Mouse (Mus musculus) heart, postnatal 4 days (tissue): ENCODE measurements around the gene Actl7a. TPM values are rescaled to one million over a fixed set of nuclear protein-coding genes. Genes with fewer than 3 reads are reported as not detected.
A peak's percentile ranks its signal among the peaks of the same experiment; 100 is the strongest.

Experiments used
- DNase-seq: peaks from one replicate; pipeline ENCODE4 v3.0.0; 2021
- total RNA-seq, 2 experiments: library from RNA; stranded (reverse); gene quantifications; 2 replicates each; pipeline ENCODE4 v1.2.3; 2021

Gene Actl7a
- total RNA-seq = not detected

DNA sequence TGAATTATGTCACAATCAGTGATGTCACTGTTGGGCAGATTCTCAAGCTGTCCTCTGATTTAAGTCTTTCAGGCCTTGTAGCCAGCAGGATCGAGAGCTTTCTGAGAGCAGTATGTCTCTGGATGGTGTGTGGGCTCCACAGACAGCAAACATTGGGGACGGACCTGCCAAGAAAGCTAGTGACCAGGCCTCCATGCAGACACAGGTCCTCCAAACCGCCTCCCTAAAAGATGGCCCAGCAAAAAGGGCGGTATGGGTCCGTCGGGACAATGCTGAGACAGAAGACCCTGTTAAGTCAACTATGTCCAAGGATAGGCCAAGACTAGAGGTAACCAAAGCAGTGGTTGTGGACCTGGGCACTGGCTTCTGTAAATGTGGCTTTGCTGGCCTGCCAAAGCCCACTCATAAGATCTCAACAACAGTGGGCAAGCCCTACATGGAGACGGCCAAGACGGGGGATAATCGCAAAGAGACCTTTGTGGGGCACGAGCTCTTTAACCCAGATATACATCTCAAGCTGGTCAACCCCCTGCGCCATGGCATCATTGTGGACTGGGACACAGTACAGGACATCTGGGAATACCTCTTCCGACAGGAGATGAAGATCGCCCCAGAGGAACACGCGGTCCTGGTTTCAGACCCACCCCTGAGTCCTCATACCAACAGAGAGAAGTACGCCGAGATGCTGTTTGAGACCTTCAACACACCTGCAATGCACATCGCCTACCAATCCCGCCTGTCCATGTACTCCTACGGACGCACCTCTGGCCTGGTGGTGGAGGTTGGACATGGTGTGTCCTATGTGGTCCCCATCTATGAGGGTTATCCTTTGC, at the start of gene Actl7a:
Gene Actl7a, plus strand, starts transcription at position 51 of the 833 bp plus-strand sequence.
- DNase-seq = no peak

DNA sequence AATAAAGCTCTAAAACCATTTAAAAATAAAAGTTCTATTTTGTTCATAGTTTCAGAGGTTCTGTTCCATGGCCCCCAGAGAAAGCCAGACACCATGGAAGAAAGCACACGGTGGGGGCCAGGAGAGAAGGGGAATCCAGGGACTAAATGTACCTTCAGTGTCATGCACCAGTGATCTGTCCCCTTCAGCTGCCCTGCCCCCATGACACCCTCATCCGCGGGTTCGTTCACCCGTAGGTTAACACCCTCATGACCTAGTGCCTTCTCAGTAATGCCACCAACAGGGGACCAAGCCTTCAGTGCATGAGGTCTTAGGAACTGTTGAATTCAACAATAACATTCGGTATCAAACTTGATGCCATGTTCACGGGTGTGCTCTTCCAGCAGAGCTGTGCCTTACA, 46.8 kb upstream of the Actl7a start:
- DNase-seq = no peak

DNA sequence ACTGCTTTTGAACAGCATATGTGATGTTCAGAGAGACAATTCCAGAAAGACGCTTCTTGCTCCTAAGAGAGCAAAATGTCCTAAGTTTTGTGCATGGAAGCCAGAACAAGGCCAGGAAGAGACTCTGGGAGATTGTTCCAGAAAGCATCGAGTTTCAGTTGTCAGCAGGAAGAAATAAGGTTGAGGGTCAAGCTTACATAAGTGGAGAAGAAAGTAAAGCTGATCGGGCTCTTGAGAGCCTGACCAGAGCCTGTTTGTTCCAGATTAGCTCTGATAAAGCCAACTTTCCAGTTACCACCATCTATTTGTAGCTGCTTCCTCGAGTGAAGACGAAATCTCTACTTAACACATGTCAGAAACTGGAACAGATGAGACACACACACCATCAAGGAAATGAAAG, 44.5 kb upstream of the Actl7a start:
- no peak for DNase-seq

DNA sequence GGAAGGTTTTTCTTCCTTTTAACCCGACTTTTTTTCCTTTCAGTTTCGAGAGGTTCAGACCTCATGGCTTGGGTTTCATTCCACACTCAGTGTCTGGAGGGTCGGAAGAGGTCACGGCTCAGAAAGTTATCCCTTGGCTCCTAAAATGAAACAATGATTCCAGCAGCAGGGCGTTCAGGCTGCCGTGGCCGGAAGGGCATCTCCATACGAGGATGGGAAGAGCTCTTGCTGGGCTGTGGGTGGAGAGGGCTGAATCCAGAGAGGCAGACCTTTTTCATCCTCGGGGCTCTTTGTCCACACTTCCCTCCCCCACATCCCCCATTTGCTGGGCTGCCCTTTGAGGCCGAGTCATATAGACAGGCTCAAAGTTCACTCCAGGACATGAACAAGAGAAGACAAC, 41.0 kb upstream of the Actl7a start:
- no peak for DNase-seq

DNA sequence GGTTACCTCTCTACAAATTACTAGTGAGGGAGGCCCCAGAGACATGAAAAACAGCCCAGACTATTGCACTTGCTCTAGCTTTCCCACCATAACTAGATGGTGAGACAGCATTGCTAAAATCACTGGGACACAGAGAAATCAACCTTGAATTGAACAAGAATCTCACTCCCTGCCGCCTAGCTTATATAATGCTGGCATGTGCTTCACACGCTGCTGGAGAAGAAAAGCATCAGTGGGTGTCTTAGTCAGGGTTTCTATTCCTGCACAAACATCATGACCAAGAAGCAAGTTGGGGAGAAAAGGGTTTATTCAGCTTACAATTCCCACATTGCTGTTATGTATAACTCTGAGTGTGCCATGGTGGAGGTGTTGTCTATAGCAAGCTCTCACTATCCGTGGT, 30.1 kb upstream of the Actl7a start:
- no peak for DNase-seq

DNA sequence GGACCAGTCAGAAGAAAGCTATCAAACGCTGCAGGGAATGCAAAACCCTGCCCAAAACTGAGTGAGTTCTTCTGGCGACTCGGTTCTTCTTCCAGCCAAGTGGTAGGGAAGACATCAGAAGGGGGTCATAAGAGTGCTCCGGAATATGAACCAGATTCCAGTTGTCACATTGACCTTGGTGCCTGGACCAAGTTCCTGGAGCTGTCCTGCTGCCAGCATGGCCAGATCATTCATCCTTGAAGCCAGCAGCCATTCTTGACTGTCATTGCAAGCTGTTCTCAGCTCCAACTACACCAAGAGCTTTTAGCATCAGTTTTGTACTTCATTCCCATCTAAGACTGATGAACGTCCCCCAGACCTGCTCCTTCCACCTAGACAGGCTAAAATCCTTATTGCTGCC, 26.4 kb upstream of the Actl7a start:
- peak; percentile 13 for DNase-seq

DNA sequence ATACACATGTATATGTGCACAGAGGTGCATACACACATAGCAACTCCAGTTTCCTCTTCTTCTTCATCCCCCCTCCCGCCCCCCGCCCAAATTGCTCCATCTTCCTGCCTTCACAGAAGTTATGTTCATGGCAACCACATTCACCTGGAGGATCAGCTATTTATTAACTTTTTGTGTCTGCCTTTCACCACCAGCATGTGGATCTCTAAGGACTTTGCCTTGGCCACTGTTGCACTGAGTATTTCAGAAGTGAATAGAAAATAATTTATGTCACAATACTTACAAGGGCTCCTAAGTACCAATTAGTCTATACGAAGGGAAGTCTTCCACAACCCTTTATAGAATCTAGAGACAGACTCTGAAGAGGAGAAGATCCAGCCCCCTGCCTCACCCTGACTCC, 25.3 kb upstream of the Actl7a start:
- no peak for DNase-seq

DNA sequence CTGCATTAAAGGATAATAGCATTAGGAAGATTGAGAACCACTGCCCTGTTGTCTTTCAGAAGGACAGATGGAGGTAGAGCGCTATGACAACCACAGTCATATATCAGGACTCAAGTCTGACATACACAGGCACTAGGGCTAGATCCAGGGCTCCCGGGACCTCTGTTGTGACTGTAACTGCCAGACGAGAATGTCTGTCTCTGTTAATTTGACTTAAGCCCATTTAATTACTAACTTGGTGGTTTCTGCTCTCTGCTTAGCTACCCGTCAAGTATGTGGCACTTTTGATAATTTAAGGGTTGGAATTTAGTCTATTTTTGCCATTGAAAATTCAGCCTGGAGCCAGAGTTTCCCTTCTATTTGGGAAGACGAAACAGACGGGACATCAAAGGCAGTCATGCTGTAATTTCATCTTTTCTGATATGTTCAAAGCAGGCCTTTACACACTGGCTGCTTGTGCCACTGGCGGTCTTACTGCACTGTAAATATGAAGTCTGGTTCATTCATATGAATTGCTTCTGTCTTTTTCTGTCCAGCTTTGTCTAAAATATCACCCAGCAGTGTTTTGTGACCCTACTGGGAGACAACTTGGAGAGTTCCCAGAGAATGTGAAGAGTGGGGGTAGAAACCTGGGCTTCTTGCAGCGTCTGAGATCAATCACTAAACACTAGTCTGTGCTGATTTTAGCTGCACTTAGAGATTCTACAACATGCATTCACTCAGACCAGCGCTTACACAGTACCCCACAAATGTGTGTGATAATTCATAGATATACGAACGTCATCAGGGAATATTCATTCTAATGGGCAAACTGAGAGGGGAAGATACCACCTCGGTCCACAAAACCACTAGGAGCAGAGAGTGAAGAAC, 24.4 kb upstream of the Actl7a start:
- peak; percentile 8 for DNase-seq

DNA sequence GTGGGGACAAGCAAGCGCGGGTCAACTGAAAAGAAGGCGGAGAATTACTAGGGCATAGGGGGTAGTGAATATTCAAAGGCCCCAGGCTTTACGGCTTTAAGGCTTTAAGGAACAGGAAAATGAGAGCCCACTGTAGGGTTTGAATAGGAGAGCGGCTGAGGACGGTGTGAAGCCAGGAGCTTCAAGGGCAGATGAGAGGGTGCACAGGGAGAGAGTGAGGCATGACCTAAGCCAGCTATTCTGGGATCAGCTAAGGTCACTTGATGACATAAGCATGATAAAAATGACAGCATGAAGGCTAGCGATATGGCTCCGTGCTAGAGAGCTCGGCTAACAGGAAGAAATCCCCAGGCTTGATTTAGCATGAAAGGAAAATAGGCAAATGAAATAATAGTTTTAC, 23.8 kb upstream of the Actl7a start:
- peak; percentile 23 for DNase-seq

DNA sequence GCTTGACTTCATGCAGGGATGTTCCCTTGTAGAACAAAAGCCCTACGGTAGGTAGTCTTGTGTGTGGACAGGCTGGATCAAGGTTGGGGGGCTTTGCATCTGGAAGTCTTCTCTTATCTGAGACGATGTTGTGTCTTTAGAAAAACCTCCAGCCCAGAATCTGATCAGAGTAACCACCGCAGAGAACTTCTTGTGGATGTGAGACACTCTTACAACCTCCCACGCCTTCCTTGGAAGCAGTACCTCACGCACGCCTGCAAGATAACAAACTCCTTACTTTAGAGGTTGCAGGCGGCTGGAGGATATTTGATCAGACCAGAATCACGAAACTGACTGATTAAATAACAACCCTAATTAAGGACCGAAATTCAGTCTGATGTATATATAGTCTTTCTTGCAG, 22.8 kb upstream of the Actl7a start:
- DNase-seq = no peak

DNA sequence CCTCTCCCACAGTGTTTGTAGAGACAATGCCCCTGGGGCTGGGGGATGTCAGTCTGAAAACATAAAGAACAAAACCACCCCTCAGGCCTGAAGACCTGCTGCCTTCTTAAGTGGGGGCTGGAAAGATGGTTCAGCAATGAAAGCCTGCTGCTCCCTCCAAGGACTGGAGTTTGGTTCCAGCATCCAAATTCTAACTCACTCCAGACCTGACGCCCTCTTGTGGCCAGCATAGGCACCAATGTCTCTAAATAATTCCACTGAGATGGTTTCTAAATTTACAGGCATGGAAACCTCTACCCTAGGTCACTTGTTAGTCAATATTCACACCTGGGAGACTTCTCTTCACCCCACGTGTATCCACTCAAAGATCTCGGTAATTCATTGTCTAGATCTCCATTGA, 21.7 kb upstream of the Actl7a start:
- DNase-seq = peak; percentile 59

DNA sequence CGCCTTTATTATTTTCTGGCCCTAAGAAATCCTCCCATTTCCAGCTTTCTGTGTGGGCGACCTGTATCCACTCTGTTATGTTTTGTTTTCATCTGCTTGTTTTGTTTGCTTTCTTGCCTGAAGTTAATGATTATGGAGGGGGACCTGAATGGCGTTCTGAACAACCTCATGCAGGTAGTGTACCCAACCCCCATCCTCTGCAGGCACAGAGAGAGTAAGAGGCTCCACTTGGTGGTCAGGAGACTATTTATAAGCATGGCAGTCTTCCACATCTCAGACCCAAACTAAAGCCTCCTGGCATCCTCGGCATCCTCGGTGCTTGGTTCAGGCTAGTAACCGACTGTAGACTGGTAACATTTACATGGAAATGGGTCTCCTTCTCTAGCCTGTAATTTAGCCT, 20.9 kb upstream of the Actl7a start:
- no peak for DNase-seq

DNA sequence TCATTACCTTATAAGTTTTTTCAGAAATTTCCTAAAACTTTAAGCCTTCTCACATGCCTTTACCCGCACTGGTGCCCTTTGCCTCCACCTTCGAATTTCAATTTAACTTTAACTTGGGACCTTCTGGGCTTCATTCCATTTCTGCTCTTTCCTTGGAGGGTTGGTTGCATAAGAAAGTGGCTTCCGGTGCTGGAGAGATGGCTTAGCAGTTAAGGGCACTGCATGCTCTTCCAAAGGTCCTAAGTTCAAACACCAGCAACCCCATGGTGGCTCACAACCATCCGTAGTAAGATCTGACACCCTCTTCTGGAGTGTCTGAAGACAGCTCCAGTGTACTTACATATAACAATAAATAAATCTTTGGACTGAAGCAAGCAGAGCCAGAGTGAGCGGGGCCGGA, 20.0 kb upstream of the Actl7a start:
- no peak for DNase-seq

DNA sequence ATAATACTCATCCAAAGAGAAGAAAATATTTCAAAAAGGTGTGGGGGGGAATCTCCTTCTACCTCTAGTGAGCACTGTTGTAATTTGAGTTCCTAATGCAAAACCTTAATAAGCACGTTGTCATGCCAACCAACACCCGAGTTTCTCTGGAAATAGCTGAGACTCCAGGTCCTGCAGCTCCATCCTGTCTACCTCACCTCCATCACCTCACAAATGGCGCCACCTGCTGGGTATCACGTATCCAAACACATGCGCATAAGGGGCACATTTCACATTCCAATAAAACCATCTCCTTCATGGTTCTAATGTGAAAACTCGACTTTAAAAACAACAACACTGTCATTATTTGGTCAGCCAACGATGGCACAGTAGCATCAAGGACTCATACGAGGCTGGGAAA, 17.4 kb upstream of the Actl7a start:
- DNase-seq = peak; percentile 29

DNA sequence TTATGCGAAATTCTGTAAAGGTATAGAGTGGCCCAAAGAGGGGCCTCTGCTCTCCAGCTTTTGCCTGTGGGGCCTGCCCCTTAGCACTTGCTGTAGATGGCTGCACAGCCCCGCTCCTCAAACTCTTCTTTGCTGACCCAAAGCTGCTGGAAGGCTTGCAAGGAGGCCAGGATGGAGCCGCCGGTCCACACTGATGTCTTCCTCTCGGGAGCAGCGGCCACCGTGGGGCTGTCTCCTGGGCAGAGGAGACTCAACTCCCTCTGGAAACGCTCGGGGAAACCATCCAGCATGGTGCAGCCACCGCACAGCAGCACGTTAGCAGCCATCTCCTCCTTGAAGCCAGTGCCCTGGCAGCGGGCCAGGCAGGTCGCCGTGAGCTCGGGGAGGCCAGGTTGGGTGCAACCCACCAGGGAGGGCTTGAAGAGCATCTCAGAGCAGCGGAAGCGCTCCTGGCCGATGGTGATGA, 3.2 kb upstream of the Actl7a start, which contains the start of gene Gm26657:
Gene Gm26657, plus strand, starts transcription at position 51 of the 466 bp plus-strand sequence.
- no peak for DNase-seq

DNA sequence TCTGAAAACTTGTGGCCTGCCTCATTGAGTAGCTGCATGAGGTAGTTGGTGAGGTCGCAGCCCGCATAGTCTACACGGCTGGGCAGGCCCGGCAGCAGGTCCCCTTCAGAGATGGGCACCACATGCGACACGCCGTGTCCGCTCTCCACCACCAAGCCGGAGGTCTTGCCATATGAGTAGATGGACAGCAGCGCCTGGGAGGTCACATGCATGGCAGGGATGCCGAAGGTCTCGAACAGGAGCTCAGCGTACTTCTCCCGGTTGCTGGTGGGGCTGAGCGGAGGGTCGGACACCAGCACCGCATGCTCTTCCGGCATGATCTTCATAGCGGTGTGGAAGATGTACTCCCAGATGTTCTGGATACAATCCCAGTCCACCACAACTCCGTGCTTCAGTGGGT, 2.6 kb upstream of the Actl7a start:
- no peak for DNase-seq

DNA sequence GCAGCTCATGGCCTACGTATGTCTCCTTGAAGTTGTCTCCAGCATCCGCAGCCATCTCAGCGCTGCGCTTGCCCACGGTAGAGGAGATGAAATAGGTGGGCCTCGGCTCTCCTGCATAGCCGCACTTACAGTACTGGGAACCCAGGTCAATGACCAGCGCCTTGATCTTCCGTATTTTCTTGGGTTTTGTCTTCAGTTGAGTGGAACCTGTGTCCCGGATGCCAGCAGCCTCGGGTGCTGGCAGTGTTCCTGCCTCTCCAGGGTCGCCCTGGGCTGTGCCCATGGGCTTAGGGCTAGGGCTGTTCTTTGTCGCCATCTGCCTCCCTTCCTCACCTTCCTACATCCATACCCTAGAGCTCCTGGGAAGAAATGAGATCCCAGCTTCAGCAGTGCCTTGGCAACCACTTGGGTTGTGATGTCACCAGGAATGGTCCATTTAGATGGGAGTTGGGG, 2.1 kb upstream of the Actl7a start, which contains the start of gene Actl7b:
Gene Actl7b, minus strand, starts transcription at position 403 of the 453 bp plus-strand sequence.
- no peak for DNase-seq

DNA sequence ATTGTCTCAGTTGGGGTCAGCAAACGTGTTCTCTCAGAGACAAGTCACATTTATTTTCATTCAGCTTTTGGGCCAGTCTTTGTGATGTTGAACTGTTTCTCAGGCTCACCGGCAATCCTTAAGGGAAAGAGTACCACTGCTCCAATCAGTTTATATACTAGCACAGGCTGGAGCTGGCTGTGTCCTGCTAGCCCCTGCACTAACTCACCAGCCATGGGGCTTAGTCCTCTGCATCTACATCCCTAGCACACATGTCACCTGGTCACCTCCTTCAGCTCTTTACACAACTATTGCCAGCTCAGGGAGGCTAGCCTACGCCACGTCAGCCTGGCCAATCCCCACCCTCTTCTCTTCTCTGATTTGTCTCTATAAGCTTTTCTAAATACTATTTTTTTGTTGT, 515 bp upstream of the Actl7a start:
- no peak for DNase-seq

DNA sequence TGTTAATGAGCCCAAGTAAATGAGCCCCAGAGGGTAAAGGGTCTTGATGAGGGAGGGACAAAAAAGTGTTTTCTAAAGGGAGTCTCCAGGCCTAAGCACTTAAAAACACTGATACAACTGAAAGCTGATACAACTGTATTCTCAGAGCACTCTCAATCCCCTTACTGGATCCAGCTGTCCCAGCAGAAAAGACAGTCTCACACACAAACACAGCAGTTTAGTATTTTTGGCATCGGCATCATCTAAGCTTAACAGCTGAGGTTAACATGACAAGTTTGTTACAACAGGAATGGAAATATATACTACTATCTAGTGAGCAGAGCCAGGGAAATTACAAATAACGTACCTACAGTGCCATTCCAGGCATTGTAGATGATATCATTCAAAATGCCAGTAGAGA, 3.1 kb downstream of the Actl7a start:
- no peak for DNase-seq

DNA sequence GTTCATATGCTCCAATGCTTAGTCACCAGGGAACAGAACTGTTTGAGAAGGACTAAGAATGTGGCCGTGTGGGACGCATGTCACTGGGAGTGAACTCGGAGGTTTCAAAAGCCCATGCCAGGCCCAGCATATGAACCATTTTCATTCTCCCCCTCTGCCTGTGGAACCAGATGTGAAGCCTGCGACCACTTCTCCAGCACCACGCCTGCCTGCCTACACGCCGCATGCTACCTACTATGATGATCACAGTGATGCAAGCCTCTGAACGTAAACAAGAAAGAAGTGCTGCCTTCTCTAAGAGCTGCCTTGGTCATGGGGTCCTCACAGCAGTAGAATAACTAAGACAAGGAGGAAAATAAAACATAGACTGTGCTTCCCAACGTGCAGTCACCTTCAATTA, 4.2 kb downstream of the Actl7a start:
- DNase-seq = no peak

DNA sequence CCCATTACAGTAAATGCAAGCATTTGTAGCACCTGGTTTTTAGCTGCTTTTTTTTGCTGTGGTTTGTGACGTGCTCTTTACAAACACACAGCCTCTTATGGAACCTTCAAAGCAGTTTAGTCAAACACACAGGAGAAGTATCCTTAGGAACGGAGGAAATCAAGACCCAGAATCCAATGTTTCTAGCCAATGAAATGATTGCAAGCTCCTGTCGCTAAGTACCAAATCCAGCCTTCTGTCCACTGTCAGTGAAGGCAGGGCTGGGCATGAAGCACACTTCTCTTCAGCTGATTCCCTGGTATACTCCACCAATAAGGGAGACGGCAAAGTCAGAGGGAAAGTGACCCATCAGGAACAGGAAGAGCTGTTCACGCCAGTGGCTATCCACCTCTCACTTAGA, 12.8 kb downstream of the Actl7a start:
- DNase-seq = no peak

DNA sequence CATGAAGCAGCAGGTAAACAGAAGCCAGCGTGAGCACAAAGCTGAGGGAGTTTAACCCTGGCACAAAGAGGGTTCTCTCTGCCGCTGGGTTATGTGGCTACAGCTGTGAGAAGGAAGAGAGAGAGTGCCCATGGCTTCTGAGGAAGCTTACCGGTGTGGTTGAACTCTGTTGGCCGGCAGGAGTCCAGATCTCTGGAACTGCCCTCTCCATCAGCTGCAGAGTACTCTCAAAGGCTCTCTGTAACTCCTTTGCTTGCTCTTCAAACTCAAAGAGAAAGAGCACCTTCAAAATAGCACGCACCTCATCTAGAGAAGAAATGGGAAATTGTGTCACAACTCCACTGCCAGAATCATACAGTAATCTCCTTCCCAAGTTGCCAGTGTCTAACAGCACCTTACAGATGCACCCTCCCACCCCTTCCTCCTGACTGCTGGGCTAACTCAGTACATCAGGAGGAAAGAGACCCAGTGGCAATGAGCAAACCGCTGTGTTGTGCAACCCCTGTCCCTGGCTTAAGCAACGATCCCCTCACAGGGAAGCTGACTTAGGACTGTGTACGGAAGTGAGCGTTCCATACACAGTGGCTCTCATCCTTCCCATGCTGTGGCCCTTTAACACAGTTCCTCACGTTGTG, 13.9 kb downstream of the Actl7a start:
- no peak for DNase-seq

DNA sequence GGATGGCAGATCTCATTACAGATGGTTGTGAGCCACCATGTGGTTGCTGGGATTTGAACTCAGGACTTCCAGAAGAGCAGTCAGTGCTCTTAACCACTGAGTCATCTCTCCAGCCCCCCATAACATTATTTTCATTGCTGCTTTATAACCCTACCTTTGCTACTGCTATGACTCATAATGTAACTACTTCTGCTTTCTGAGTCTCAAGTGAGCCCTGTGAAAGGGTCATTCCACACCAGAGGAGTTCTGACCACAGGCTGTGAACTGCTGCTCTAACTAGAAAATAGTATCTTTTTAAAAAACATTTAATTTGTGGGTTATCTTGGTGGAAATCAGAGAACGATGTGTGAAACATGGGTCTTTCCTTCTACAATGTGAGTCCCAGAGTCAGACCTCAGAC, 14.5 kb downstream of the Actl7a start:
- DNase-seq = no peak
